Mouse (Mus musculus) forebrain, embryonic 14.5 days (tissue): Measurements from ENCODE around the gene Lsmem1. TPM values are rescaled to one million over a fixed set of nuclear protein-coding genes. Genes with fewer than 3 reads are reported as not detected.
A peak's percentile ranks its signal among the peaks of the same experiment; 100 is the strongest.

Experiments
- ATAC-seq: fragments of 200-750 bp; cut with Nextera tagmentation; 2 replicates; pipeline ENCODE4 v1.8.0; 2017; ENCODE audit warnings: mild to moderate bottlenecking, moderate library complexity
- DNase-seq: peaks from one replicate; pipeline ENCODE4 v3.0.0-alpha.2; 2015; ENCODE audit warnings: low spot score
- H3K27ac ChIP-seq: fragments of 300-500 bp; sonication (generic); 2 replicates; pipeline ENCODE4 v1.5.1; 2014; ENCODE audit warnings: low read depth, mild to moderate bottlenecking, control low read depth, low read length, moderate library complexity
- H3K27me3 ChIP-seq: fragments of 300-500 bp; sonication (generic); replicated peaks from 2 replicates; pipeline ENCODE4 v1.6.1; 2014; ENCODE audit warnings: low read length, control low read depth, mixed read lengths; ENCODE audit not compliant: control insufficient read depth, insufficient read depth
- H3K36me3 ChIP-seq: fragments of 300-500 bp; sonication (generic); 2 replicates; pipeline ENCODE4 v1.6.1; 2014; ENCODE audit warnings: low read length, control low read depth; ENCODE audit not compliant: control insufficient read depth, insufficient read depth
- H3K4me1 ChIP-seq: fragments of 300-500 bp; sonication (generic); 2 replicates; pipeline ENCODE4 v1.6.1; 2014; ENCODE audit warnings: antibody characterized with exemption, low read length, control low read depth; ENCODE audit not compliant: control insufficient read depth, insufficient read depth
- H3K4me2 ChIP-seq: fragments of 300-500 bp; sonication (generic); 2 replicates; pipeline ENCODE4 v1.6.1; 2014; ENCODE audit warnings: mild to moderate bottlenecking, control low read depth, low read length
- H3K4me3 ChIP-seq: fragments of 300-500 bp; sonication (generic); 2 replicates; pipeline ENCODE4 v1.5.1; 2014; ENCODE audit warnings: low read depth, low read length, control low read depth
- H3K9ac ChIP-seq: fragments of 300-500 bp; sonication (generic); 2 replicates; pipeline ENCODE4 v1.6.1; 2014; ENCODE audit warnings: mild to moderate bottlenecking, low read length, control low read depth, moderate library complexity
- H3K9me3 ChIP-seq: fragments of 300-500 bp; sonication (generic); replicated peaks from 2 replicates; pipeline ENCODE4 v1.6.1; 2016; ENCODE audit warnings: low read length, control low read depth, mixed read lengths; ENCODE audit not compliant: control insufficient read depth
- WGBS: fragments of 180-500 bp; shearing (Covaris S2); extraction: QIAGEN DNeasy Blood & Tissue Kit; methylation state at CpG from one replicate; pipeline ENCODE4 v1.1.7; 2014; 5-methylcytosine and 5-hydroxymethylcytosine counted together
- polyA plus RNA-seq: library from polyadenylated mRNA; unstranded; fragments of >200 nt; fragmentation: Nextera tagmentation; extraction: Ambion mirVana; gene quantifications from 2 replicates; pipeline ENCODE4 v1.2.1, GENCODE M21; 2014

Lsmem1 gene
- polyA plus RNA-seq, 1 experiment from 2014 or later, result not detected

DNA sequence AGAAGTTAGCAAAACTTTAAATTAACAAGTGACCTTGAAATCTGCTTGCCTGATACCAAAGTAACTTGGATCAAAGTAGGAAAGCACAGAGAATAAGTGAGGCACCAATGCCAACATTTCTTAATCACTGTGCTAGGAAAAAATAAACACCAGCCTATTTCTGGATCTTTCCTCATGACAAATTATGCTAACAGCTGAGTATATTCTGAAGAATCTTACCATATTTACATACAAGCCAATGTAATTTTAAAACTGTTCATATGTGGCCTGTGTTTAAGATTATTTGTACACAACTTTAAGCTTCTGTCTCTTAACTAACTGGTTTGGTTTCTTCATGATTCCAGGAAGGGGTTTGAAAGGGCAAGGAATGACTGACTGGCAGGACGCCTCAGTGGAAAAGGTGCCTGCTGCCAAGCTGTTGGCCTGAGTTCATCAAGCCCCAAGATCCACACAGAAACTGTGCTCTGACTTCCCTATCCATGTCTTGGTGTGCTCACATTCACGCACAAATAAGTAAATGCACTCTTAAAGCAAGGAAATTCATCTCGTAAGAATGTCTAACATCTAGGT lies 20.8 kb upstream of the Lsmem1 start:
- ATAC-seq (no peak), DNase-seq (peak; percentile 33)
- peak overlapping the region; percentile 69 for H3K4me2 ChIP-seq
- peak overlapping the region; percentile 0; the same call in 1 of the 2 replicates for H3K9ac ChIP-seq
- 37% methylated on average over 3 of the region's 3 CpGs for WGBS
- H3K27me3 ChIP-seq, result no peaks in the 10 kb centered on the region
- H3K27ac ChIP-seq, result no peak overlapping the region
- H3K9me3 ChIP-seq, result no peaks in the 10 kb centered on the region
- no peak overlapping the region for H3K4me3 ChIP-seq
- H3K36me3 ChIP-seq, result peaks cover 23% of the 10 kb centered on the region
- peaks cover 20% of the 10 kb centered on the region for H3K4me1 ChIP-seq

GRCm38 (mm10) chr12:40218430-40218945 lies 19.2 kb upstream of the Lsmem1 start:
- Histone ChIP-seq H3K27me3 (no peaks in the 10 kb centered on the region), H3K9me3 (no peaks in the 10 kb centered on the region), H3K4me2 (no peak overlapping the region), H3K27ac (no peak overlapping the region), H3K9ac (no peak overlapping the region), H3K4me3 (no peak overlapping the region), H3K4me1 (peaks cover 17% of the 10 kb centered on the region), H3K36me3 (peaks cover 38% of the 10 kb centered on the region)
- ATAC-seq (no peak), DNase-seq (no peak)
- WGBS, result 69% methylated on average over 2 of the region's 2 CpGs

- peaks cover 17% of the 10 kb centered on the region for H3K4me1 ChIP-seq
Observed at GRCm38 (mm10) chr12:40217776-40218175, 18.5 kb upstream of the Lsmem1 start.

DNA sequence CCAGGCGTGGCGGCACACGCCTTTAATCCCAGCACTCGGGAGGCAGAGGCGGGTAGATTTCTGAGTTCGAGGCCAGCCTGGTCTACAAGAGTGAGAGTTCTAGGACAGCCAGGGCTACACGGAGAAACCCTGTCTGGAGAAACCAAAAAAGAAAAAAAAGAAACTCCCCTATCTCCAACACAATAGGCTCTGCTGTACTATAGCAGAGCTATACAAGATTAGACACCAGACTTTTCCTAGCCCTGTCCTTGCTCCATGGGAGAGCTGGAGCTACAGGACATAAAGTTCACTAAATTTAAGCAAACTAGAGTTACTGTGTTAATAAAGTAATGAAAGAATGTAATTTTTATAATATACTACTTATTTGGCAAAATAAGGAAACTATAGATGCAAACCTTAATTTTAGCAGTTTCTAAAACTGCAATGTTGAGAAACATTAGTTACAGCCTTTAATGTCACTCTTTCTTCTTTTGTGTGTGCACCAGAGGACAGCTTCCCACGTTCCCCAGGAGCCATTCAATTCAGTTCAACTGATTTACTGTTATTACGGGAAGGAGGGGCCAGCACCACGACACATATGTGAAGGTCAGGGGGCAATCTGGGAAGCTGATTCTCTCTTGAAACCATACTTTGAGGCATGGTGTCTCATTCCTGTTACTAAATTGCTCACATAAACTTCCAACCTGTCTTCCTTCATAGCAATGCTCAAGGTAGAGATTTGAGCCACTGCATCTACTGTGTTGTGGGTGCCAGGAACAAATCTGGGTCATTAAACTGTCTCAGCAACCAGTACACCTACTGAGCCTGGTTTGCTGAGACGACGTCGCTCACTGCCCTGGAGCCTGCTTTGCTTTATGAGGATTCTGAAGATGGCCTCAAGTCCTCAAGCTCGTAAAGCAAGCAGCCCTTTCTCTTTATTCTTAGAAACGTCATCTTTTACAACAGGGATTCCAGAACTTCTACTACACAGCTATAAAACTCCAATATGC lies 15.9 kb upstream of the Lsmem1 start:
- Histone ChIP-seq H3K27me3 (no peaks in the 10 kb centered on the region), H3K9me3 (no peaks in the 10 kb centered on the region), H3K36me3 (peaks cover 68% of the 10 kb centered on the region), H3K4me1 (peaks cover 6% of the 10 kb centered on the region; the same call in 1 of the 2 replicates), H3K4me3 (no peak overlapping the region), H3K4me2 (no peak overlapping the region), H3K9ac (no peak overlapping the region), H3K27ac (no peak overlapping the region)
- ATAC-seq (no peak), DNase-seq (no peak)
- WGBS, result 94% methylated on average over 15 of the region's 15 CpGs

More at GRCm38 (mm10) chr12:40217776-40218175, 18.5 kb upstream of the Lsmem1 start:
- no peak for DNase-seq
- peaks cover 45% of the 10 kb centered on the region for H3K36me3 ChIP-seq
- no peaks in the 10 kb centered on the region for H3K27me3 ChIP-seq
- ATAC-seq, result no peak
- no peak overlapping the region for H3K4me3 ChIP-seq
- no peaks in the 10 kb centered on the region for H3K9me3 ChIP-seq
- no peak overlapping the region for H3K27ac ChIP-seq
- no peak overlapping the region for H3K4me2 ChIP-seq
- 92% methylated on average over 2 of the region's 2 CpGs for WGBS
- no peak overlapping the region for H3K9ac ChIP-seq

GRCm38 (mm10) chr12:40209049-40209448 lies 9.8 kb upstream of the Lsmem1 start:
- no peak overlapping the region for H3K27ac ChIP-seq
- DNase-seq (no peak), ATAC-seq (no peak)
- no peaks in the 10 kb centered on the region for H3K27me3 ChIP-seq
- peaks cover 78% of the 10 kb centered on the region for H3K36me3 ChIP-seq
- H3K9me3 ChIP-seq, result no peaks in the 10 kb centered on the region
- no peaks in the 10 kb centered on the region for H3K4me1 ChIP-seq
- H3K4me3 ChIP-seq, result no peak overlapping the region
- H3K9ac ChIP-seq, result no peak overlapping the region
- WGBS, result 85% methylated on average over 3 of the region's 3 CpGs
- H3K4me2 ChIP-seq, result no peak overlapping the region

GRCm38 (mm10) chr12:40207909-40208308 lies 8.6 kb upstream of the Lsmem1 start:
- WGBS, result 96% methylated on average over 4 of the region's 4 CpGs

GRCm38 (mm10) chr12:40202161-40203035 lies 3.1 kb upstream of the Lsmem1 start:
- H3K4me3 ChIP-seq, result no peak overlapping the region
- H3K9me3 ChIP-seq, result no peaks in the 10 kb centered on the region
- ATAC-seq, result no peak
- H3K27ac ChIP-seq, result no peak overlapping the region
- no peak overlapping the region for H3K4me2 ChIP-seq
- H3K36me3 ChIP-seq, result peaks cover 57% of the 10 kb centered on the region
- H3K27me3 ChIP-seq, result no peaks in the 10 kb centered on the region
- H3K4me1 ChIP-seq, result no peaks in the 10 kb centered on the region
- DNase-seq, result no peak
- no peak overlapping the region for H3K9ac ChIP-seq
- WGBS, result 90% methylated on average over 7 of the region's 7 CpGs

More at GRCm38 (mm10) chr12:40207909-40208308, 8.6 kb upstream of the Lsmem1 start:
- Histone ChIP-seq H3K4me1 (no peaks in the 10 kb centered on the region), H3K27ac (no peak overlapping the region), H3K4me3 (no peak overlapping the region), H3K36me3 (peaks cover 76% of the 10 kb centered on the region), H3K27me3 (no peaks in the 10 kb centered on the region), H3K4me2 (no peak overlapping the region), H3K9ac (no peak overlapping the region), H3K9me3 (no peaks in the 10 kb centered on the region)
- ATAC-seq, result no peak
- DNase-seq, result no peak

DNA sequence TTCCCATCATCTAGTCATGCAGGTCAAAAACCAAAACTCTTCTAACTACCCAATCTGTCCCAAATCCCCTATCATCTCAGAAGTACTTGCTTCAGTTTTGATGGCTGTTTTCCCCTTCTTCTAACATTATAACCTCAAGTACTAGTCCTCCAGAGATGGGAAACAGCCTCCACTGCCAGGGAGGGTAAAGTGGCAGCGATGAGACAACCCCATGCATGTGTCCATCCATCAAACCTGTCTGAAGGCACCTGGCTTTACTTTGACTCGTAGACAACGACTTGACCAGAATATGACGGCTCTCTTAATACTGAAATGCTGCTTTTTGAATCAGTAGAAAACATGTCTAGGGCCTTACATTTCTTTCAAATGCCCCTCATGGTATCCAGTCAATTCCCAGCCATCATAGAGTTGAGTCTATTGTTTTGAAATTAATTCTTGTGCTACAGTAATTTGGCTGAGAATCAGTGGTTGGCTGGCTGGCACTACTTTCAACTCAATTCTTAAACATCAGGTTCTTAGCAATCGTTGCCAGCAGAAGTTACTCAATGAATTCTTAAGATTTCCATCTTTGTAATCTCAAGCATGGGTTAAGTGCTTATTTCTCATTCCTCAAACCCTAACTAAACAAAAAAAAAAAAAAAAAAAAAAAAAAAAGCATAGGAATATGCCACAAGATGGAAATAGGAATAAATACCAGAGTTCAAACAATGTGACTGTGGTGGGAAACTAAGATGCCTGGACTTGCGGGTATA lies 1.4 kb upstream of the Lsmem1 start:
- no peaks in the 10 kb centered on the region for H3K9me3 ChIP-seq
- H3K27me3 ChIP-seq, result no peaks in the 10 kb centered on the region
- H3K4me3 ChIP-seq, result no peak overlapping the region
- no peak for DNase-seq
- WGBS, result 89% methylated on average over 6 of the region's 6 CpGs
- peaks cover 40% of the 10 kb centered on the region for H3K36me3 ChIP-seq
- H3K4me1 ChIP-seq, result no peaks in the 10 kb centered on the region
- no peak for ATAC-seq
- no peak overlapping the region for H3K27ac ChIP-seq
- no peak overlapping the region for H3K4me2 ChIP-seq
- no peak overlapping the region for H3K9ac ChIP-seq
